Mouse (Mus musculus) gastrocnemius, adult 18-20 months (tissue): ENCODE data around the gene Sp9. TPM values are rescaled to one million over a fixed set of nuclear protein-coding genes. Genes with fewer than 3 reads are reported as not detected.

ENCODE experiments used
- DNase-seq: peaks from one replicate; pipeline ENCODE4 v3.0.0; 2021; ENCODE audit warnings: low spot score
- long read RNA-seq, 2 experiments: library from polyadenylated mRNA; stranded (forward); transcript quantifications; one replicate each; pipeline ENCODE4 v2.0.0; 2021
- total RNA-seq, 2 experiments: library from RNA; stranded (reverse); gene quantifications; 2 replicates each; pipeline ENCODE4 v1.2.3; 2021

The Sp9 gene
- total RNA-seq = not detected
- long read RNA-seq, experiment 1 = 0 reads
- long read RNA-seq, experiment 2 = 0 reads

- DNase-seq = no peak
Observed at GRCm38 (mm10) chr2:73271459-73272161, at the start of gene Sp9. Sp9 (plus strand) TSS chr2:73271925.

- DNase-seq = no peak
Observed at GRCm38 (mm10) chr2:73231081-73231480, 40.6 kb upstream of the Sp9 start.

- no peak for DNase-seq
Observed at GRCm38 (mm10) chr2:73241299-73241698, 30.4 kb upstream of the Sp9 start.

GRCm38 (mm10) chr2:73248701-73249100 lies 23.0 kb upstream of the Sp9 start:
- DNase-seq = no peak

- DNase-seq = peak; percentile 43
Observed at GRCm38 (mm10) chr2:73263172-73263765, 8.5 kb upstream of the Sp9 start.

- DNase-seq = no peak
Observed at GRCm38 (mm10) chr2:73263794-73264610, 7.7 kb upstream of the Sp9 start.

GRCm38 (mm10) chr2:73264611-73265195 lies 7.0 kb upstream of the Sp9 start:
- no peak for DNase-seq

- DNase-seq = no peak
Observed at GRCm38 (mm10) chr2:73266011-73266410, 5.7 kb upstream of the Sp9 start.

- DNase-seq = no peak
Observed at GRCm38 (mm10) chr2:73266623-73267022, 5.1 kb upstream of the Sp9 start.

- no peak for DNase-seq
Observed at GRCm38 (mm10) chr2:73267231-73267630, 4.5 kb upstream of the Sp9 start.

- DNase-seq = no peak
Observed at GRCm38 (mm10) chr2:73267818-73268217, 3.9 kb upstream of the Sp9 start.

GRCm38 (mm10) chr2:73268281-73268680 lies 3.4 kb upstream of the Sp9 start:
- no peak for DNase-seq

- no peak for DNase-seq
Observed at GRCm38 (mm10) chr2:73268836-73269395, 2.8 kb upstream of the Sp9 start.

- DNase-seq = no peak
Observed at GRCm38 (mm10) chr2:73269666-73270065, 2.1 kb upstream of the Sp9 start.

GRCm38 (mm10) chr2:73270071-73270592 lies 1.6 kb upstream of the Sp9 start:
- DNase-seq = no peak

- no peak for DNase-seq
Observed at GRCm38 (mm10) chr2:73270593-73271458, 899 bp upstream of the Sp9 start.

GRCm38 (mm10) chr2:73272351-73273248 lies 875 bp downstream of the Sp9 start:
- DNase-seq = peak; percentile 11

- peak; percentile 8 for DNase-seq
Observed at GRCm38 (mm10) chr2:73273249-73274118, 1.8 kb downstream of the Sp9 start.
